Mouse (Mus musculus): ENCODE results near the gene Irf7. TPM values are rescaled to one million over a fixed set of nuclear protein-coding genes. Genes with fewer than 3 reads are reported as not detected.
A peak's percentile ranks its signal among the peaks of the same experiment; 100 is the strongest.

Gene Irf7
- polyA plus RNA-seq, 1 experiment = 0.35 TPM

GRCm38 (mm10) chr7:141218557-141219133 lies 47.6 kb downstream of the Irf7 start:
- Histone ChIP-seq H3K36me3 (ENCODE audit: control insufficient read depth, insufficient read depth) (no peaks in the 10 kb centered on the region), H3ac (ENCODE audit: control insufficient read depth, insufficient read length, low read depth) (no peak overlapping the region), H3K79me2 (ENCODE audit: control insufficient read depth, insufficient read depth) (no peaks in the 10 kb centered on the region), H3K4me3 (ENCODE audit: insufficient read depth, poor library complexity, severe bottlenecking) (no peak overlapping the region), H3K79me3 (ENCODE audit: low read depth) (no peaks in the 10 kb centered on the region), H3K27me3 (ENCODE audit: control insufficient read depth, insufficient read depth, insufficient read length) (peaks cover 4% of the 10 kb centered on the region)
- TF ChIP-seq MYOD1 (IDR thresholded peaks at IDR 0.05; ENCODE audit: control insufficient read depth, insufficient read length, low read depth) (no peak), MAX (IDR thresholded peaks at IDR 0.05) (no peak), CTCF (IDR thresholded peaks at IDR 0.05; ENCODE audit: control insufficient read depth, insufficient read depth, insufficient read length) (no peak), CEBPB (IDR thresholded peaks at IDR 0.05; ENCODE audit: low read depth) (no peak)

- H3K79me3 ChIP-seq (ENCODE audit: low read depth) = no peaks in the 10 kb centered on the region
- H3K79me2 ChIP-seq (ENCODE audit: control insufficient read depth, insufficient read depth) = no peaks in the 10 kb centered on the region
- no peaks in the 10 kb centered on the region for H3K36me3 ChIP-seq (ENCODE audit: control insufficient read depth, insufficient read depth)
- no peak for TF ChIP-seq USF1 (IDR thresholded peaks at IDR 0.05; ENCODE audit: low read depth)
- H3K4me3 ChIP-seq (ENCODE audit: insufficient read depth, poor library complexity, severe bottlenecking) = no peak overlapping the region
- H3K27me3 ChIP-seq (ENCODE audit: control insufficient read depth, insufficient read depth, insufficient read length) = peaks cover 9% of the 10 kb centered on the region
- no peak overlapping the region for H3ac ChIP-seq (ENCODE audit: control insufficient read depth, insufficient read length, low read depth)
These were observed 48.1 kb downstream of the Irf7 start for GRCm38 (mm10) chr7:141218141-141218540.

- Histone ChIP-seq H3K79me3 (ENCODE audit: low read depth) (no peaks in the 10 kb centered on the region), H3K27me3 (ENCODE audit: control insufficient read depth, insufficient read depth, insufficient read length) (peaks cover 16% of the 10 kb centered on the region), H3K79me2 (ENCODE audit: control insufficient read depth, insufficient read depth) (no peaks in the 10 kb centered on the region), H3ac (ENCODE audit: control insufficient read depth, insufficient read length, low read depth) (no peak overlapping the region), H3K4me3 (ENCODE audit: insufficient read depth, poor library complexity, severe bottlenecking) (no peak overlapping the region), H3K36me3 (ENCODE audit: control insufficient read depth, insufficient read depth) (no peaks in the 10 kb centered on the region)
- TF ChIP-seq CTCF (IDR thresholded peaks at IDR 0.05; ENCODE audit: control insufficient read depth, insufficient read depth, insufficient read length) (no peak), MAX (IDR thresholded peaks at IDR 0.05) (no peak), MYOD1 (IDR thresholded peaks at IDR 0.05; ENCODE audit: control insufficient read depth, insufficient read length, low read depth) (no peak), FOSL1 (IDR thresholded peaks at IDR 0.05; ENCODE audit: insufficient read depth, low read length, poor library complexity, severe bottlenecking) (no peak)
These were observed 48.8 kb downstream of the Irf7 start for GRCm38 (mm10) chr7:141217343-141218013.

- Histone ChIP-seq H3ac (ENCODE audit: control insufficient read depth, insufficient read length, low read depth) (no peak overlapping the region), H3K4me3 (ENCODE audit: insufficient read depth, poor library complexity, severe bottlenecking) (no peak overlapping the region), H3K79me2 (ENCODE audit: control insufficient read depth, insufficient read depth) (no peaks in the 10 kb centered on the region), H3K27me3 (ENCODE audit: control insufficient read depth, insufficient read depth, insufficient read length) (peaks cover 21% of the 10 kb centered on the region), H3K36me3 (ENCODE audit: control insufficient read depth, insufficient read depth) (no peaks in the 10 kb centered on the region), H3K79me3 (ENCODE audit: low read depth) (no peaks in the 10 kb centered on the region)
- TF ChIP-seq MAX (IDR thresholded peaks at IDR 0.05) = no peak
- TF ChIP-seq FOSL1 (IDR thresholded peaks at IDR 0.05; ENCODE audit: insufficient read depth, low read length, poor library complexity, severe bottlenecking) = no peak
- no peak for TF ChIP-seq CEBPB (IDR thresholded peaks at IDR 0.05; ENCODE audit: low read depth)
- TF ChIP-seq CTCF (IDR thresholded peaks at IDR 0.05; ENCODE audit: control insufficient read depth, insufficient read depth, insufficient read length) = no peak
- no peak for TF ChIP-seq MYOG (IDR thresholded peaks at IDR 0.05; ENCODE audit: control insufficient read depth, extremely low read depth, insufficient read length)
- no peak for TF ChIP-seq USF1 (IDR thresholded peaks at IDR 0.05; ENCODE audit: low read depth)
- no peak for TF ChIP-seq MYOD1 (IDR thresholded peaks at IDR 0.05; ENCODE audit: control insufficient read depth, insufficient read length, low read depth)
These were observed 49.4 kb downstream of the Irf7 start for GRCm38 (mm10) chr7:141216894-141217293.

GRCm38 (mm10) chr7:141215880-141216733 lies 50.2 kb downstream of the Irf7 start:
- no peak for TF ChIP-seq CEBPB (IDR thresholded peaks at IDR 0.05; ENCODE audit: low read depth)
- TF ChIP-seq MAX (IDR thresholded peaks at IDR 0.05) = no peak
- no peak for TF ChIP-seq MYOD1 (IDR thresholded peaks at IDR 0.05; ENCODE audit: control insufficient read depth, insufficient read length, low read depth)
- no peak for TF ChIP-seq USF1 (IDR thresholded peaks at IDR 0.05; ENCODE audit: low read depth)
- no peak for TF ChIP-seq CTCF (IDR thresholded peaks at IDR 0.05; ENCODE audit: control insufficient read depth, insufficient read depth, insufficient read length)
- no peak for TF ChIP-seq FOSL1 (IDR thresholded peaks at IDR 0.05; ENCODE audit: insufficient read depth, low read length, poor library complexity, severe bottlenecking)
- TF ChIP-seq MYOG (IDR thresholded peaks at IDR 0.05; ENCODE audit: control insufficient read depth, extremely low read depth, insufficient read length) = no peak
- Histone ChIP-seq H3K4me3 (ENCODE audit: insufficient read depth, poor library complexity, severe bottlenecking) (peak overlapping the region; percentile 34), H3K36me3 (ENCODE audit: control insufficient read depth, insufficient read depth) (no peaks in the 10 kb centered on the region), H3K27me3 (ENCODE audit: control insufficient read depth, insufficient read depth, insufficient read length) (peaks cover 29% of the 10 kb centered on the region), H3ac (ENCODE audit: control insufficient read depth, insufficient read length, low read depth) (peak overlapping the region; percentile 69), H3K79me2 (ENCODE audit: control insufficient read depth, insufficient read depth) (no peaks in the 10 kb centered on the region), H3K79me3 (ENCODE audit: low read depth) (no peaks in the 10 kb centered on the region)
